Mouse (Mus musculus) heart, adult 9 months (tissue): Measurements from ENCODE around the gene Gabarapl2.

Experiments used
- DNase-seq, 2 experiments: peaks; one replicate each; pipeline ENCODE4 v3.0.0; 2022; ENCODE audit warnings: low spot score in 2 of 2

Gene Gabarapl2

DNA sequence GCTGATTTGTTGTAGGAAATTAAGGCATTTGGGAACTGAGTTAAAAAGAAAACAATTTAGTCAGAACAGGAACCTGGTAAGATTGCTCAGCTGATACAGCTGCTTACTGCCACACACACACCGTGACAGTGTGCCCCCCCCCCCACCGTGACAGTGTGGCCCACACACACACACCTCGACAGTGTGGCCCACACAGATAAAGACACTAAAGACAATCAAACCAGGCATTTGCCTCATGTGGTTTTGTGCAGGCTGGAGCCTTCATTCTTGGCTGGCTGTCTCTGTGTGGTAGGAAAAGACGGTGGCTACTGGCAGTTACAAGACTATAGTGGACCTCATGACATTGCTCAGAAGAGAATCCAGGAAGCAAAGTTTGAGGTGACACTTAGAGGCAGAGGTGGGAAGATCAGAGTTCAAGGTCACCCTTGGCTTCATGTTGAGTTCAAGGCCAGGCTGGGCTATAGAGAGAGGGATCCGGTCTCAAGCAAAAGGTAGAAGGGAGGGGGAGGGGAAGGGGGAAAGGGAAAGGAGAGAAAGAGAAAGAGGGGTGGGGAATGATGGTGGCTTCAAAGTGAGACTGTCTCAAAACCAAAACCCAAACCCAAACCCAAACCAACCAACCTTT lies 26.9 kb downstream of the Gabarapl2 start:
- no peak for DNase-seq

- DNase-seq, result no peak
Measured at GRCm38 (mm10) chr8:111968541-111968940, 28.0 kb downstream of the Gabarapl2 start.

- no peak for DNase-seq
Measured at GRCm38 (mm10) chr8:111968991-111969390, 28.5 kb downstream of the Gabarapl2 start.

GRCm38 (mm10) chr8:111974138-111974537 lies 33.6 kb downstream of the Gabarapl2 start:
- no peak for DNase-seq

GRCm38 (mm10) chr8:111975706-111976105 lies 35.2 kb downstream of the Gabarapl2 start:
- no peak for DNase-seq

DNA sequence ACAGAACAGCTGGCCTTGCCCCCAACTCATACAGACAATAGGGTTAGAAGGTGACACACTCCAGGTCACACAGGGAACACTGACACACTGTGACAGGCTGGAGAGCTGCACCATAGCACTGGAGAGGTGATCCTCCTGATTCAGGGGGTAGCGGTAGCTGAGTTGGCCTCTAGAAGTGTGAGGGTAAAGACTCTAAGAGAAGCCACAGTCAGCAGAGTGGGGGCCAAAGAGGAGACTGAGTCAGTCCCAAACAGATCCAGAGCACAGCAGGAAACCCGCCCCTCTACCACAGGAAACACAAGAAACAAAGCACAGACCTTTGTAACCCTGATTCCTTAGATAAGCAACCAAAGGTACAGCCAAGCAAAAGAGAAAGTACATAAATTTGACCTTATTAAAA lies 35.8 kb downstream of the Gabarapl2 start:
- DNase-seq, result no peak

DNA sequence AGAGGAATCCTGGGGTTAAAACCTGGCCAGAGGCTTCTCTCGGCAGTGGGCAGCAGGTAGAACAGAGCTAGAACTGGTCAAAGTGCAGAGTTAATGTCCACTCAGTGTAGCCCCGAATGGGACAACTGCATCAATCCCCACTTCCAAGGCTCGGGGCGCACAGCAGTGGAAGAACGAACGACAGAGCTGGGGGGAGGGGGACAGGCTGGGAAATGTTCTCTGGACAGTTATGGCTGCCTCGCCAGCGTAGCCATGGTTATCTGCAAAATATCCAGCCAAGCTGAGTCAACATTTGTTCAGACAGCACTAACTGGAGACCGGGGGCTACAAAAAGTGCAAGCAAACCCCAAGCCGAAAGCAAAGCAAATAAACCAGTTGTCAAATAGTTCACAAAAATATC lies 37.6 kb downstream of the Gabarapl2 start:
- no peak for DNase-seq

GRCm38 (mm10) chr8:111982116-111982515 lies 41.6 kb downstream of the Gabarapl2 start:
- DNase-seq, result no peak

DNA sequence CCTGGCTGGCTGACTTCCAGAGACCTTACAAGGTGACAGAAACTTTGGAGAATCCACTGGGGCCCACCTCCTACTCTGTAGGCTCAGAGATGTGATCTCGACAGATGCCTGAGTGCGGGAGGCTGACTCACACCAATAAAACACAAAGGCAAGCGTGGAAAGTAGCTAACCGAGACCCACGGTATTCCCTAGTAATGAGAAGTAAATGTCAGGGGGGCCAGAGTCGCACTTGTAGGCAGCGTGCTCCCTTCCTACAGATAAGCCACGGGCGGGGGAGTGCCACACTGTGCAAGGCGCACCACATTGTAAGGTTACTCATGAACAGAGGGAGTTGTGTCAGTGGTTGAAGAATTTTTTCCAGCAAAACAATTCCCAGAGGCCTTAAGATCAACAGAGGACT lies 44.0 kb downstream of the Gabarapl2 start:
- peak in 1 of 2 experiments; percentile 15 for DNase-seq

DNA sequence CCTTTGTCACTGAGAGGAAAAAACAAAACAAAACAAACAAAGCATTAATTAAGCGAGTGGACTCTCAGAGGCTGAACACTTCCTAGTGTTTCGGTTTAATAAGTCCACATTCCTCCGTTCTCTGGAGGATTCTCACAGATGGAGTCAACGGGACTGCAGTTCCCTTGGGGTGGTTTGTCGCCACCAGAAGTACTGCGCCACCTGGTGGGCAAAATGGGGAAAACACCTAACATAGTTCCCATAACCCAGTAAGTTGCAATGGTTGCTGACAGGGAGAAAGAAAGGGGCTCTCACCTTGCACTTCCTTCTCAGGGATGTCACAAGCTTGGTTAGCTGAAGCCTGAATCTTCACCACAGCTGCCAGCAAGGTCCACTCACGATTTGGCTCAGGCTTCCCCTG lies 49.4 kb downstream of the Gabarapl2 start:
- DNase-seq, result peak; percentile 52 to 69

DNA sequence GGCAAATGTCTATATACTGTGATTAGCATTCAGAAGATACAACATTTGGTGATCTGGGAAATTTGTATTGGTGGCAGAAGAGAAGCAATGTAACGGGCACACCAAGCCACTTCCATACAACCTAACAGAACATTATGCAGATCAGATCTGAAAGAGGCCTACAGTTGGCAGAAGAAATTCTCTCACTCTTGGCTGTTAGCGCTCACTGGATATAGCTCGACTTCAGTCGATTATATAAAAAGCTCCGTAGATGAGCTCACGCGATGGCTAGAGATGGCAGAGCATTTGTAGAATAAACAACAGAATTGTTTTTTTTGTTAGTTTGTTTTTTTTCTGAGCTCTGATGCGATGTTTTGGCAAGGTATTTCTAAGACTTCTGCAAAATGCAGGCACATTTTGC lies 50.8 kb downstream of the Gabarapl2 start:
- no peak for DNase-seq

DNA sequence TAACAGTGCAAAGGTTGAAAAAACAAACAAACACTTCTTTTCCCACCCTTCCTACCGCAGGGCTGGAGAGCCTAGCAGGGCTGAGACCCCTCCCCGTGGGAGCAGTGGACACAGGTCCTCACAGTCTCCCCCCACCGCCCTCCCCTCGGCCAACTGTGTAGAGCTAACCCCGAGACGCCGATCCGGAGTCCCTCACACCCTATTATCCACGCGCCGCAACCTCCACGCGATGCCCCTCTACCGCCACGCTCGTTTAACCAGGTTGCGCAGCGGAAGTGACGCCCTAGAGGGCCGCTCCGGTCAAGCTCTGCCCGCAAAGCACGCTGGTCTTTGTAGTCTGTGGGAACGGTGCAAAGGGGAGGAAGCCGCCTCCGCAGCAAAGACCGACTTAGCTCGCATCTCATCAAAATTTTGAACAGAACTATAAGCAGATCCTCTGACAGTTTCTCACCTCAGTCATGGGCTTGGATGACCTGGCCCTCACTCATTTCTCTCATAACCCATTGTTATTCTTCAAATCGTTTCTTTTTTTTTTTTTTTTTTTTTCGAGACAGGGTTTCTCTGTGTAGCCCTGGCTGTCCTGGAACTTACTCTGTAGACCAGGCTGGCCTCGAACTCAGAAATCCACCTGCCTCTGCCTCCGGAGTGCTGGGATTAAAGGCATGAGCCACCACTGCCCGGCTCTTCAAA lies 51.7 kb downstream of the Gabarapl2 start, which contains the start of gene Adat1:
TSS of gene Adat1 (minus strand) at position 290 of the 690 bp plus-strand sequence.
- peak; percentile 84 for DNase-seq

GRCm38 (mm10) chr8:111992703-111993039 lies 52.2 kb downstream of the Gabarapl2 start:
- no peak for DNase-seq
